Mouse (Mus musculus) forebrain, embryonic 12.5 days (tissue): ENCODE results near the gene Notch2. TPM values are rescaled to one million over a fixed set of nuclear protein-coding genes. Genes with fewer than 3 reads are reported as not detected.

Experiments used
- ATAC-seq: fragments of 200-750 bp; cut with Nextera tagmentation; 2 replicates; pipeline ENCODE4 v1.8.0; 2017; ENCODE audit warnings: moderate TSS enrichment; ENCODE audit not compliant: low FRiP score
- H3K27ac ChIP-seq: fragments of 300-500 bp; sonication (generic); 2 replicates; pipeline ENCODE4 v1.5.1; 2016; ENCODE audit warnings: mild to moderate bottlenecking
- H3K27me3 ChIP-seq: fragments of 300-500 bp; sonication (generic); 2 replicates; pipeline ENCODE4 v1.6.1; 2016; ENCODE audit warnings: mild to moderate bottlenecking
- H3K36me3 ChIP-seq: fragments of 300-500 bp; sonication (generic); replicated peaks from 2 replicates; pipeline ENCODE4 v1.6.1; 2016; ENCODE audit warnings: mild to moderate bottlenecking
- H3K4me1 ChIP-seq: fragments of 300-500 bp; sonication (generic); 2 replicates; pipeline ENCODE4 v1.6.1; 2016
- H3K4me2 ChIP-seq: fragments of 300-500 bp; sonication (generic); 2 replicates; pipeline ENCODE4 v1.6.1; 2016; ENCODE audit warnings: mild to moderate bottlenecking, moderate library complexity
- H3K4me3 ChIP-seq: fragments of 300-500 bp; sonication (generic); replicated peaks from 2 replicates; pipeline ENCODE4 v1.5.1; 2016; ENCODE audit warnings: mild to moderate bottlenecking
- H3K9ac ChIP-seq: fragments of 300-500 bp; sonication (generic); 2 replicates; pipeline ENCODE4 v1.6.1; 2016; ENCODE audit warnings: mild to moderate bottlenecking
- H3K9me3 ChIP-seq: fragments of 300-500 bp; sonication (generic); 2 replicates; pipeline ENCODE4 v1.6.1; 2016
- WGBS: fragments of 180-500 bp; shearing (Covaris S2); methylation state at CpG from one replicate; pipeline ENCODE4 v1.1.7; 2016; 5-methylcytosine and 5-hydroxymethylcytosine counted together
- polyA plus RNA-seq: library from polyadenylated mRNA; unstranded; fragments of >200 nt; fragmentation: Nextera tagmentation; extraction: Ambion mirVana; gene quantifications from 2 replicates; pipeline ENCODE4 v1.2.1, GENCODE M21; 2016

Gene Notch2
- polyA plus RNA-seq, 1 experiment from 2014 or later, result 27.6 TPM

DNA sequence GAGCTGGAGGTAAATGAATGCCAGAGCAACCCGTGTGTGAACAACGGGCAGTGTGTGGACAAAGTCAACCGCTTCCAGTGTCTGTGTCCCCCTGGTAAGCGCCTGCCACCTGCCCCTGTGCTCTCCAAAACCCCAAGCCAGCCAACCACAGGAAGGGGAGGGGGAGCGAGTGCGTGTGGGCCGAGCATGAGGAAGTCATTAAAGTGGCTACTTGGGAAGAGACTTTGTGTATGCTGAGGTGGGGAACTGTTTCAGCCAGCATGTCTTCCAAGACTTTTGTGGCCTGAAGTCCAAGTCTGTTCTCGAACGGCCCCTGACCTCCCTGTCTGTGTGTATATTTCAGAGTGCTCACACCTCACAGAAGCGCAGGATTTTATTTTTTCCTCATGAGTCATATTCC lies 88.2 kb downstream of the Notch2 start:
- H3K4me2 ChIP-seq, result no peak overlapping the region
- ATAC-seq, result no peak
- no peaks in the 10 kb centered on the region for H3K27me3 ChIP-seq
- no peak overlapping the region for H3K27ac ChIP-seq
- H3K36me3 ChIP-seq, result peaks cover 70% of the 10 kb centered on the region
- peaks cover 10% of the 10 kb centered on the region for H3K9me3 ChIP-seq
- peaks cover 29% of the 10 kb centered on the region for H3K4me1 ChIP-seq
- H3K4me3 ChIP-seq, result no peak overlapping the region
- 77% methylated on average over 10 of the region's 10 CpGs for WGBS
- no peak overlapping the region for H3K9ac ChIP-seq

DNA sequence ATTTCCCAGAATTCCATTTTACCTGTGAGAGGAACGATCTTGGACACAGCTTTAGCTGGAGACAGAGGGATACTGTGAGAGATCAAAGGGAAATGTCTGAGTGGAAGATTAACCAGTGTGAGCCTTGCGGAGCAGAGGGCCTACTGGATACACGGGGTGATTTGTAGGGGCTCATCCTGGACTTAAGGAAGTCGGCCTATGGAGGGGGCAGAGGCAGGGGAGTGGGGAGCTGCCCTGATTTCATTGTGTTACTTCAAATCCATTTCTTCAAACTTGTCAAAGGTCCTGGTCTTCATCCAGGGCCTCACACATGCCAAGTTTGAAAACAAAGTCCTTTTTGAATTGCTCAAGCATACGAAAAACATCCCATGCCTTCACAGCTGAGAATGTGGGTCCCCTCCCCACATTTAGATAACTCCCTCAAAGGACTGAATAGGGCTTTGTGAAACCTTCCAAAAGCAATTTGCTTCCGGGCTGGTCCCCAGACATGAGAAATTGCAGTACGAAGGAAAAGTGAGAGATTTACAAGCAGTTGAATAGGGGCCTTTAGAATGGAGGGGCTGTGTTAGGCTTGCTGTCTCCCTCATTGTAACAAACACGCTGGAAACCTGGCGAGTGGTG lies 91.6 kb downstream of the Notch2 start:
- H3K4me2 ChIP-seq, result no peak overlapping the region
- peaks cover 10% of the 10 kb centered on the region for H3K9me3 ChIP-seq
- peak; percentile 77 for ATAC-seq
- H3K27ac ChIP-seq, result peak overlapping the region; percentile 86
- no peak overlapping the region for H3K4me3 ChIP-seq
- H3K27me3 ChIP-seq, result no peaks in the 10 kb centered on the region
- H3K36me3 ChIP-seq, result peaks cover 73% of the 10 kb centered on the region
- WGBS, result 9% methylated on average over 9 of the region's 9 CpGs
- peaks cover 37% of the 10 kb centered on the region for H3K4me1 ChIP-seq
- H3K9ac ChIP-seq, result no peak overlapping the region

DNA sequence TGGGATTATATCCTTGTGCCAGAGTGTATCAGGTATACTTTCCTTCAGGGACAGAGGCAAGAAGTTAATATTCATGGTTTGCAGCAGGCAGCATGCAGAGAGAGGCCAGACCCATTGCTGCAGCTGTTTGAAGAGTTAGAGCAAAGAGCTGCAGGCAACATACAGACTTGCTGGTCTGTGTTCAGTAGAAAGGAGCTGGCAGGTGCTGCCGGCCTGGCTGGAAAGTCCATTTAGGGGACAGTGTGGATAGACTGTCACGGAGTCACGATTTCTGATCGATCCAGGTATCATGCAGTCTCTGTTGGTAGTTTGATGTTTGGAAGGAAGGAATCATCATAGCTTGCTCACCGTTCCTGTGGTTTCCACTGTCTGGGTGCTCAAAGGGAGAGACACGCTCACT lies 92.2 kb downstream of the Notch2 start:
- WGBS, result 66% methylated on average over 6 of the region's 6 CpGs
- Histone ChIP-seq H3K4me2 (no peak overlapping the region), H3K27me3 (no peaks in the 10 kb centered on the region), H3K36me3 (peaks cover 67% of the 10 kb centered on the region), H3K4me3 (no peak overlapping the region), H3K9me3 (peaks cover 10% of the 10 kb centered on the region), H3K9ac (no peak overlapping the region), H3K27ac (peak overlapping the region; percentile 86), H3K4me1 (peaks cover 37% of the 10 kb centered on the region)
- peak; percentile 28; the same call in 1 of the 2 replicates for ATAC-seq

DNA sequence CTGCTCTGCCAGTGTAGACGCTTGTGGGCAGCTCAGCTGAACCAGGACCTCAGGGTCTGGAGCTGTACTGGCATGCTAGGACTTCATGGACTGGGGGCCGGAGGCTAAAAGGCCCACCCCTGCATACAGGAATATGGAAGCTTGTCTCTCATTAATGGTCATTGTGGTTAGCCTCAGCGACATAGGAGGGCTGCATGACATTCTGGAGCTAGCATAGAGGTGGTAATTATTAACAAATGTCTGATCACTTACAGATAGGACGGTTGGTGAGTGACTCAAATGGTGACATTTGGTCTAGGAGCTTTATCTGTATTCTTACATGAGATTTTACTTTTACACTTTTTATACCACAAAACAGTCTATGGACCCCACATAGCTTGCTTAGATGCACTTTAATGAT lies 92.8 kb downstream of the Notch2 start:
- 71% methylated on average over 4 of the region's 4 CpGs for WGBS
- Histone ChIP-seq H3K9me3 (peaks cover 10% of the 10 kb centered on the region), H3K36me3 (peaks cover 66% of the 10 kb centered on the region), H3K27me3 (no peaks in the 10 kb centered on the region), H3K4me3 (no peak overlapping the region), H3K4me2 (no peak overlapping the region), H3K4me1 (peaks cover 37% of the 10 kb centered on the region), H3K9ac (no peak overlapping the region), H3K27ac (peak overlapping the region; percentile 86)
- ATAC-seq, result no peak

DNA sequence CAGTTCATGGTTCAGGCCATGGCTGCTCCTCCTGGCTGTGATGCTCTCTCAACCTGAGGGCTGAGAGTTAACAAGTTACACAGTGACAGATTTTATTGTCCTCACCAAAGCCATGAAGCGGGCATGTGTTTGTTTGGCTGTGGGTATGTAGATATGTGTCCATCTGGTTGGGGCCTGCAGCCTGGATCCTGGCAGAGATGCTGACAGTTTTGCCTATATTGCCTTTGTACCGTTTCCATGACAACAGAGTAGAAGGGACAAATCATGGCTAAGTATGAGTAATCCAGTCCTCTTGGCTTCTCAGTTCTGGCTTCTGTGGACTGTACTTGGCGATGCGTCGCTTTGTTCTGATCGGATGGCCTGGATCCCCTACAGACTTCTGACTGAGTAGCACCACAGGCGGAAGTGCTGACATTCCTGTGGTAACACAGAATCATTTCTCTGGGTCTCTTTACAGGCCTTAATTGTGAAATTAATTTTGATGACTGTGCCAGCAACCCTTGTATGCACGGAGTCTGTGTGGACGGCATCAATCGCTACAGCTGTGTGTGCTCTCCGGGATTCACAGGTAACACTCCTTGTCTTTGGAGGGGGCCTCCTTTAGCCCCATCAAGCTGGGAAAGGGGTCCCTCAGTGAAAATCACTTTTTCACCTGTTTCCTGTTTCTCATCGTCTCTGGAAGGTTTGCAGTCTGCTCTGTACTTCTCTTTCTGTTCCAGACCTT lies 93.4 kb downstream of the Notch2 start:
- Histone ChIP-seq H3K4me3 (no peak overlapping the region), H3K9ac (no peak overlapping the region), H3K9me3 (peaks cover 10% of the 10 kb centered on the region), H3K27me3 (no peaks in the 10 kb centered on the region), H3K27ac (peak overlapping the region; percentile 86), H3K4me2 (no peak overlapping the region), H3K4me1 (peaks cover 37% of the 10 kb centered on the region), H3K36me3 (peaks cover 65% of the 10 kb centered on the region)
- whole genome bisulfite sequencing, result 70% methylated on average over 12 of the region's 12 CpGs
- ATAC-seq, result peak; percentile 47

DNA sequence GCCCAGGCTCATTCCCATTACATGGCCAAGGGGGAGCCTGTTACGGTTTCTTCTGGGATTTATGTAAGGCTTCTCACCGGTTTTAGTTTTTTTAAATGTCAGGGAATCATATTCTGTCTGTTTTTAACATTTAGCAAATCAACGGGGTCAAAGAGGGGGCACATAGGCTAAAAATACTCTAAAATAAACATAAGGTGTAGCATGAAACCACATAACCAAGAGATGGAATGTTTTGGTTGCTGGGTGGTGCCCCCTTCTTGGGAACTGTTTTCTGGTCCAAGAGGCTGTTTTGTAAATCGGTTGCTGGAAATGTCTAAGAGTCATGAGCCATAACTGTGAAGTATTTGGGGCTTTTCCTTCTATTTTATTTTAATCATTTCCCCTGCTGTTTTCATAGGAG lies 95.1 kb downstream of the Notch2 start:
- 90% methylated on average over 4 of the region's 4 CpGs for WGBS
- H3K27me3 ChIP-seq, result no peaks in the 10 kb centered on the region
- H3K36me3 ChIP-seq, result peaks cover 62% of the 10 kb centered on the region

DNA sequence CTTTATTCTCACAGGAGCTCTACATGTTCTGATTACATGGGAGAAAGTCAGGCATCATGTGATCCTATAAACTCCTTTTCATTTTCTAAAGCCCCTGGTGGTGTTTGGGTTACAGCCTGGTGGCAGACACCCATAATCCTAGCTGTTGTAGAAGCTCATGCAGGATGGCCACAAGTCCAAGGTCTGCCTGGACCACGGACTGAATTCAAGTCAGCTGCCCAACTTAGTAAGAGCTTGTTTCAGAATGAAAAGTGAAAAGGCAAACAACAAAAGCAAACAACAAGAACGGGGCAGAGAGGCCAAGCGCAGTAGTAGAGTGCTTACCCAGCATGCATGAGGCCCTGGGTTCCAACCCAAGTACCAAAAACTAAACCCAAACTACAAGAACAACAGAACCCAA lies 95.5 kb downstream of the Notch2 start:
- Histone ChIP-seq H3K27ac (no peak overlapping the region), H3K4me3 (no peak overlapping the region), H3K9ac (no peak overlapping the region), H3K27me3 (no peaks in the 10 kb centered on the region), H3K4me1 (peaks cover 35% of the 10 kb centered on the region), H3K36me3 (peaks cover 66% of the 10 kb centered on the region), H3K9me3 (no peaks in the 10 kb centered on the region), H3K4me2 (no peak overlapping the region)
- WGBS, result 88% methylated on average over 3 of the region's 3 CpGs
- no peak for ATAC-seq

More for the DNA sequence above, 95.1 kb downstream of the Notch2 start:
- H3K4me1 ChIP-seq, result peaks cover 37% of the 10 kb centered on the region
- no peaks in the 10 kb centered on the region for H3K9me3 ChIP-seq
- no peak overlapping the region for H3K4me3 ChIP-seq
- H3K9ac ChIP-seq, result no peak overlapping the region
- no peak for ATAC-seq
- H3K27ac ChIP-seq, result no peak overlapping the region
- H3K4me2 ChIP-seq, result no peak overlapping the region

DNA sequence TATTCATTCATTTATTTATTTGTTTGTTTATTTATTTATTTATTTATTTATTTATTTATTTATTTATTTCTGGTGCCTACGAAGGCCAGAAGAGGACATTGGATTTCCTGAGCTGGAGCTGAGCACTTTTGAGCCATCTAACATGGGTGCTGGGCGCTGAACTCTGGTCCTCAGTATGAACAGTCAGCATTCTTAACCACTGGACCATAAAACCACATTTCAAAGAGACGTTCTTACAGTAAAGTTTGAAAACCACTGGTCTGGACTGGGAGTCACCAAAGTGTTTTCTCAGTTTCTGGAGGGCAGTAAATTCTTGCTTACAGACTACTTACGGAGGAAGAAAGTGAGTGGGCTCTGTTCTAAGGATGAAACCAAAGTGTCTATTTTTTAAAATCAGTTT lies 97.3 kb downstream of the Notch2 start:
- 84% methylated on average over 4 of the region's 4 CpGs for WGBS
- H3K9me3 ChIP-seq, result no peaks in the 10 kb centered on the region

DNA sequence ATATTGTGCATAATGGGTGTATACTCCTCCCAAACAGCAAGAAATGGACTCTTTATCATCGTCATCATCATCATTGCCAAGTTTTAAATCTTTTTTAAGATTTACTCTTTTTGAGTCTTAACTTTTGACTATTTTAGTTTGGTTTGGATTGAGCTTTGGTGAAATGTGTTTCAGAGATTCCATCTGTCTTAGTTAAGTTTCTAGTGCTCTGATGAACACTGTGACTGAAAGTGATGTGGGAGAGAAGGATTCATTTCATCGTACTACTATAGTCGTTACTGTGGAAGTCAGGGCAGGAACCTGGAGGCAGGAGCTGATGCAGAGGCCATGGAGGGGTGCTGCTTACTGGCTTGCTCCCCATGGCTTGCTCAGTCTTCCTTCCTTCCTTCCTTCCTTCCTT lies 104.9 kb downstream of the Notch2 start:
- H3K4me1 ChIP-seq, result peaks cover 3% of the 10 kb centered on the region; the same call in 1 of the 2 replicates
- no peak for ATAC-seq
- H3K4me2 ChIP-seq, result no peak overlapping the region
- no peak overlapping the region for H3K9ac ChIP-seq
- H3K9me3 ChIP-seq, result no peaks in the 10 kb centered on the region
- peaks cover 72% of the 10 kb centered on the region for H3K36me3 ChIP-seq
- 88% methylated on average over 3 of the region's 3 CpGs for WGBS
- no peaks in the 10 kb centered on the region for H3K27me3 ChIP-seq
- no peak overlapping the region for H3K4me3 ChIP-seq
- no peak overlapping the region for H3K27ac ChIP-seq

More for the DNA sequence above, 97.3 kb downstream of the Notch2 start:
- Histone ChIP-seq H3K27me3 (no peaks in the 10 kb centered on the region), H3K36me3 (peaks cover 67% of the 10 kb centered on the region), H3K4me2 (no peak overlapping the region), H3K4me1 (peaks cover 18% of the 10 kb centered on the region), H3K4me3 (no peak overlapping the region), H3K27ac (no peak overlapping the region), H3K9ac (no peak overlapping the region)
- ATAC-seq, result no peak

DNA sequence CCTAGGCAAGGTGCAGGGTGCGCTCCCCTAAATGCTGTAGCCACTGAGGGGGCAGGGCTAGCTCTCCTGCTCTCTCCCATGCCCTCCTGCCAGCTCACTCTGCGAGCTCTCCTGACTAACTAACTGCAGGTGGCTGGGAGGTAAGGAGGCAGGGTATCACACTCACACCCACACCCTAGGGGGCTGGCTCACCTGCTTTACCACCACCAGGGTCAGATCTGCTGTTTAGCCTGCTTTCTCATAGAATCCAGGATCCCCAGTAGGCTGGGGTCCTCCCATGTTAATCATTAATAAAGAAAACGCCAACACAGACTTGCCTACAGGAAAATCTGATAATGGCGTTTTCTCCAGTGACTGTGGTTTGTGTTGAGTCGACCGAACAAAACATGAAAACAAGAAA lies 106.0 kb downstream of the Notch2 start:
- Histone ChIP-seq H3K4me3 (no peak overlapping the region), H3K4me2 (no peak overlapping the region), H3K9me3 (no peaks in the 10 kb centered on the region), H3K4me1 (peaks cover 3% of the 10 kb centered on the region; the same call in 1 of the 2 replicates), H3K9ac (no peak overlapping the region), H3K27me3 (no peaks in the 10 kb centered on the region), H3K36me3 (peaks cover 73% of the 10 kb centered on the region), H3K27ac (no peak overlapping the region)
- 92% methylated on average over 6 of the region's 6 CpGs for WGBS
- ATAC-seq, result no peak

DNA sequence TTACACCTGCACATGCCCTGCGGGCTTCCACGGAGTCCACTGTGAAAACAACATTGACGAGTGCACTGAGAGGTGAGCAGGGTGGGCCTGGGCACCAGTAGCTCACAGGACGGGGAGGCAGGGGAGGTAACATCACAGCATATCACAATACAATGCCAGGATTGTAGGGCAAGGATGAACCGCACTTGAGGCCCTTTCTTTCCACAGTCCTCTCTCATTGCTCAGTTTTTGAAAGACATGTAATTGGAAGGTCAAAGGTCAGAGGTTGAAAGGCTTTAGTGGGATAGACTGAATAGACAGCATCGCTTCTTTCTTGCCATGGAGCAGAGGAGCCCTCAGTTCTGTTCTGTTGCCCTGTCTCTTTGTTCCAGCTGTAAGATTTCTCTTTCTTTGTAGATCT lies 107.6 kb downstream of the Notch2 start:
- no peak overlapping the region for H3K27ac ChIP-seq

DNA sequence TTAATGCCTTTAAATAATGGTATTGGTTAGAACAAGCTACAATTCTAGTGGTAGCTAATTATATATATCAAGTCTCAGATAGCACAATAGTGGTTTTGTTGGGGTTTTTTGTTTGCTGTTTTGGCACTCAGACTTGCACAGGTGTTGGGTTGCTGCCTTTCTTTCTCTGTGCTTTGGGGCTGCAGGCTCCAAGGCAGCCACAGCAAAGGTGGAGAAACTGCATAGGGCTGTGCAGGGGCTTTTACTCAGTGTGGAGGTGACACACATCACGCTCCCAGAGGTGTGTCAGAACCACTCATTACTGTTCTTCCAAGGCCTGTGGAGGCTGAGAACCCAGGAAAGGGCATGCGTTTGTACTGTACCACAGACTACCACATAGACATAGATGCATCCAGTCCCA lies 114.4 kb downstream of the Notch2 start:
- no peak overlapping the region for H3K27ac ChIP-seq
- H3K4me3 ChIP-seq, result no peak overlapping the region
- H3K4me2 ChIP-seq, result no peak overlapping the region
- H3K4me1 ChIP-seq, result no peaks in the 10 kb centered on the region
- no peak for ATAC-seq
- 97% methylated on average over 2 of the region's 2 CpGs for WGBS
- no peaks in the 10 kb centered on the region for H3K27me3 ChIP-seq
- H3K9ac ChIP-seq, result no peak overlapping the region
- no peaks in the 10 kb centered on the region for H3K9me3 ChIP-seq
- H3K36me3 ChIP-seq, result peaks cover 79% of the 10 kb centered on the region

More for the DNA sequence above, 107.6 kb downstream of the Notch2 start:
- ATAC-seq, result no peak
- Histone ChIP-seq H3K9me3 (no peaks in the 10 kb centered on the region), H3K27me3 (no peaks in the 10 kb centered on the region), H3K9ac (no peak overlapping the region), H3K4me2 (no peak overlapping the region), H3K4me3 (no peak overlapping the region), H3K36me3 (peaks cover 75% of the 10 kb centered on the region), H3K4me1 (peaks cover 3% of the 10 kb centered on the region; the same call in 1 of the 2 replicates)
- 33% methylated on average over 6 of the region's 6 CpGs for WGBS

DNA sequence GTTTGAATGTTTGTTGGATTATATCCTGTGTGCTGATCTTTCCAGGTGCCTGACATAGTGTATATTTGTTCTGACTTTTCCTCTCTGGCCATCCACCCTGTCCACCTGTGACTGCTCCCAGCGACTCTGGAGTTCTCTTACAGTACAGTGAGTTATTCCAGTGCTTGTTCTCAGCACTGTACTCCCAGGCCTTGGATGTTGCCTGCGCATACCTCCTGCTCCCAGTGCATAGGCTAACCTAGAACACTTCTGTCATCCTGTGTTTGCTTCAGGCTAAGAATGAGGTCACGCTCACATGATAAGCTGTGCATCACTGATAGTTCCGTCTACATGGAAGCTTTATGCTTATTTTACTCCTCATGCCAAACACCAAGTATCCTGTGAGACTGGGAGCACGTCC lies 115.4 kb downstream of the Notch2 start:
- Histone ChIP-seq H3K27ac (no peak overlapping the region), H3K27me3 (no peaks in the 10 kb centered on the region), H3K36me3 (peaks cover 76% of the 10 kb centered on the region), H3K4me1 (no peaks in the 10 kb centered on the region), H3K9ac (no peak overlapping the region), H3K4me2 (no peak overlapping the region), H3K4me3 (no peak overlapping the region), H3K9me3 (no peaks in the 10 kb centered on the region)
- no peak for ATAC-seq
- 90% methylated on average over 5 of the region's 5 CpGs for WGBS
